Mouse (Mus musculus) cerebellum, adult 8-10 months (tissue): ENCODE data around the gene Rapgef6.
A peak's percentile ranks its signal among the peaks of the same experiment; 100 is the strongest.
"Not testable (repeated sequence)": the region's sequence is repeated elsewhere in the genome, so short reads cannot be mapped to it uniquely, and the experiment has no call there.

Experiments used
- DNase-seq: peaks from one replicate; pipeline ENCODE4 v3.0.0; 2022

Gene Rapgef6

DNA sequence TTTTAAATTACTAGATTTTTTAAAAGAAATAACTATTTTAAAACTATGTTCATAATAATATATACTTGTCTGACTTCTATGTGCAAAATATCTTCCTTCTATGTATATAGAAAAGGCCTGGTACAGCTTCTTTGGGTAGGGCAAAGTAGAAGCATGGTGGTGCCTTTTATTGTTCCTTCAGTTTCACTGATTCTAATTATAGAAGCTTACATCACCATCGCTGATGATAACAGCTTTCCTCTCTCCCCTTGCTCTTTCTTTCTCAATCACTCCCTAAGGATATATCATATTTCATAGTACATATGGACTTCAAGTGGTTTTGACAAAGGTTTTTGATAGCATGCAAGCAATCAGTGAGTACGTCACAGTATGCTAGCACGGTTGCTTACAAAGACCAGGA lies 69.9 kb downstream of the Rapgef6 start:
- no peak for DNase-seq

DNA sequence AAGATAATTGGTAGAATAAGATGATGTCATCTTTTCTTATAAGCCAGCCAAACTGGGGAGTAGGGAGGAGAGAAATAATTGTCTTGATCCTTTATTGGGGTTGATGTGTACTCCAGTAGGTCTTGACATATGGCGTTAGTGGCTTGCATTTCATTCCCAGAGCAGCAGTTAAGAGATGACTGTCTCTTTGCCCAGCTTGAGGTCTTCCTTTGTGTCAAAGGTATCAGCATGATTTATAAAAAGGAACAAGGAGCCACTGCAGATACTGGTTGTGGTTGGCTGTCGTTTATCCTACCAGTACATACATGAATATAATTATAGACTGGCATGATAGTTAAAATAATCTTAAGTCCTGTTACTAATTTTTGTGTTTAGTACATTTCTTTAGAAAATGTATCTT lies 71.4 kb downstream of the Rapgef6 start:
- DNase-seq = peak; percentile 51

DNA sequence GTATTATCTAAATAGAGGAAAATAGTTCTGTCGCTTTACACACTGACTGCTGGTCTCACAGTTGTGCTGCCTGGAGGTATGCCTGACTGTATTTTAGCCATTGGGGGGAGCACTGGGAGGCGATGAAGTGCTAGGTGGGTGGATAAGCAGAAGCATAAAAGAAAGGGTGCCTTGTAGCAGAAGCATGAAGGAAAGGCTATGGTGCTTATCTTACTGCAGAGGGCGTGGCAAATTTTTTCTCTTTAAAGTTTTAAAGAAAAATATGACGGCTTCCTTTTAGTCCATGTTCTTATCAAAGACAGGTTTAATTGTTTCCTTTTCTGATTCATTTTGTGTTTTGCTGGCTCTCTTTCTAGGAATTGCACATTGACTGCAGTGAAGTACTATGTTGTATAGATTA lies 72.4 kb downstream of the Rapgef6 start:
- peak; percentile 38 for DNase-seq

DNA sequence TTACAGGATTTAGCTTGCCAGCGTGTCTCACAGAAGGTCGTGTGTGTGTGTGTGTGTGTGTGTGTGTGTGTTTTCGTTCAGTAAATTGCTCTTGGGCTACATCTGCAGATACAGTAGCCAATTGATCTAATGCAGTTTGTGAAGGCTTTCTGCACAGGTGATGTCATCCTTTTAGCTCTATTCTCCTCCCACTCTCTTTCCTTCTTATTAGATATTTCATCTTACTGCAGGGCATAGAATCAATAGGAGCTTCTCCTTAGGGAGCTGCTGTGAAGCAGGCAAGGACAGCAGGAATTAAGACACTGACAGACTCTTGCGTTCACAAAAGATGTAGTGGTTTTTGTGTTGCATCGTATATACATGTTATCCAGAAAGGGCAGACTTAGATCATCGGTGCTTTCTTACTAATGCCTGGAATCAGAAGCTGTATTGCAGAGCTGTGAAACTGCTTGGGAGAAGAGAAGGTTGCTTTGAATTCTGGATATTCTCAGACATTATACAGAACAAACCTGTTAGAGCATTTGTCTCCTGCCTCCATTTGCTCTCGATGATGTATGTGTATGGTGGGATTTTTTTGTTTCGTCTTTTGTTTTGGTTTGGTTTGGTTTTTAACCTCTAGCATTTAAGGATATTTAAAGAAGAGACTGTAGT lies 73.4 kb downstream of the Rapgef6 start:
- peak; percentile 35 for DNase-seq

DNA sequence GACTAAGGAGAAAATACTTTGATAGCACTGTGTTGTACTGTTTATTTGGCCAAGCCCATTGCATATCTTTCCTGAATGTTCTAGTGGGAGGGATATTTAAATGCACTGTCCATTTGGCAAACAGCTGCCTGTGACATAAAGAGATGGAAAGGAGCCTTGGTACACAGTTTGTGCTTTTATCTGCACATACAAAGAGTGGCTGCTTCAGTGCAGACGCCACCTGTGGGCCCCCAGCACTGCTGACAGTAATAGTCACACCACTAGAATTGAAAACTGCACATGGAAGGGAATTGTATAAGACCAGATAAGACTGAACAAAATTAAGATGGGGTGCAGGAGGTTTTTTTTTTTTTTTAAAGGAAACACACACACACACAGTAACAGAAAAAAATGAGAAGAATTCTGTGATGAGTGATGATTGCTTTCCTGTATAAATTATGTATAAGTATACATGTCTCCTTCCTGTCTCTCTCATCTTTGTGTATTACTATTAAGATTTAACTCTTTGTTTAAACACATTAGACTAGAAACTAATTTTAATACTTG lies 75.3 kb downstream of the Rapgef6 start:
- DNase-seq = no peak

DNA sequence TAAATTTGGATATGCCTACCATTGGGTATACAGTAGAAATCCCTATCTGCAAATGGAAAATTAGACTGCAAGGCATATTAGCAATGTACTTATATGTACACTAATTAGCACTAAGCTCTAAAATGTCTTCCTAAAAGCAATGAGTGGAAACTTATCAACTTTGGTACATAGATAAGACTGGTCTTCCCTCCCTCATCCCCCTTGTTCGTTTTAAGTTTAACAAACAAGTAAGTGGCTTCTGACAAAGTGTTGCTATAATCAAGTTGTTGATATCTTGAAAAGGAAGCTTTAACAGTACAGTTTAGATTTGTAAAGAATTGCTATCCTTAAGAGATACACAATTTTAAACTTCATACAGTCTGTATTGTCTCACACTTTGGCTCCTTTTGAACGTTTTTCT lies 78.5 kb downstream of the Rapgef6 start:
- no peak for DNase-seq

DNA sequence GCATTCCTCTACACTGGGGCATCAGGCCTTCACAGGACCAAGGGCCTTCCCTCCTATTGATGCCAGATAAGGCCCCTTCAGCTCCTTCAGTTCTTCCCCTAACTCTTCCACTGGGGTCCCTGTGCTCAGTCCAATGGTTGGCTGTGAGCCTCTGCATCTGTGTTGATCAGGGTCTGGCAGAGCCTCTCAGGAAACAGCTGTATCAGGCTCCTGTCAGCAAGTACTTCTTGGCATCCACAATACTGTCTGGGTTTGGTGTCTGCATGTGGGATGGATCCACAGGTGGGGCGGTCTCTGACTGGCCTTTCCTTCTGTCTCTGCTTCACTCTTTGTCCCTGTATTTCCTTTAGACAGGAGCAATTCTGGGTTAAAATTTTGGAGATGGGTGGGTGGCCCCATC lies 80.1 kb downstream of the Rapgef6 start:
- DNase-seq = not testable (repeated sequence)

DNA sequence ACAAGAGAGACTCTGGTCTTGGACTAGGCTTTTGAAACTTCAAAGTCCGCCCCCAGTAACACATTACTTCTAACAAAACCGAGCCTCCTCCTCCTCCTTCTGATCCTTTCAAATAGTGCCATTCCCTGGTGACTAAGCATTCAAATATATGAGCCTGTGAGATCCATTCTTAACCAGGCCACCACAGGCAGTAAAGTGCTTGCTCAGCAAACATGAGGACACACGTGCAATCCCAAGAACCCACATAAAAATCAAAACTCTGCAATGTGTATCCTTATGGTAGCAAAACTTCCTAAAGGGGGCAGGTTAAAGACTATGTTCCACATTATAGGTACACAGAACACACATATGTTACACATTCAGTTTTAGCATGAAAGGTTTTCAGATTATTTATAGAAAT lies 81.8 kb downstream of the Rapgef6 start:
- no peak for DNase-seq

DNA sequence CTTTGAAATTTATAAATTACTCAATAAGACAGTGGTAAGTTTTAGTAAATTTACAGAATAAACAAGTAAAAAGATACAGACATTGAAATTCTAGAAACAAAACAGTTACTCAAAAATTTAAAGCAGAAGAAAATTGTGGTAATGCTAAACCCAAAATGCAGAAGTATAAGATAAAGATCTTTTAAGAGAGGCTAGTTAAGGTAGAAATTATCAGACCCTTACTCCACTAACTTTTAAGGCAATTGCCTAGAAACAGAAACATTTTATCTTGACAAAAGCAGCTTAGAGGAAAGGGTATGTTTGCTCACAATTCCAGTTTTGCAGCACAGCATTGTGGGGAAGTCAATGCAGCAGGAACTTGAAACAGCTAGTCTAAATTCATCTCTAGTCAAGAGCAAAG lies 91.0 kb downstream of the Rapgef6 start:
- no peak for DNase-seq

DNA sequence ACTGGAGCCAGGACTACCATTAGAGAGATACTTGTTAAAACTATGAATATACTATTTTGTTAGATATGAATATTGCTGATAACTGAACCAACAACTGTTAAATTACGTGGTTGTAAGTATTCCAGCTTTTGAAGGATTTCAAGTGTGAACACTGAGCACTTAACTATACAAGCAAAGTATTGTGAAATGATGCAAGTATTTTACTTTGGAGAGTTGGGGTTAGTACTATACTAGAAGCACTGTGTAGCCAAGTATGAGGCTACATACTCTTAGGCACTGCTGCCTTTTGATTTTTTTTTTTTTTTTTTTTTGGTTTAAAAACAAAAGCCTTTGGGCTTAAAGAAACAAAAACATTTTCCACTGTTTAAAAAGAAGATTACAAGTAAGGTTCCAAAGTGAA lies 91.9 kb downstream of the Rapgef6 start:
- no peak for DNase-seq

DNA sequence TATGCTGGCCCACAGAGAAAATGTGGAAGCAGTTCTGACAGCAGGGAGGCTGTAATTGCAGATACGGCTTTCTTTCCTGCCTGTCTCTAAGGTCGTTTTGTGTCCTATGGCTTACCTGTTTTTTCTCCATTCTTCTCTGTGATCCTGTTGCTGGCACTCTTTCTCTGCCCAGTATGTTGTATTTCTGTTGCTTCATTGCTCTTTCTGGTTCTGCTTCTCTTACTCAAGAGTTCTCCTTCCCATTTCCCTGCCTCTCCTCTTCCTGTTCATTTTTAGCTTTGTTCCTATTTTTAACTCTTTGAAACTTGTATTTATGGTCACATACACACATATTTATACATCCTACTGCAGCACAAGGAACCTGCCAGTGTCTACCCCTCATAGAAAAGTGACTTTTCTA lies 96.2 kb downstream of the Rapgef6 start:
- no peak for DNase-seq

DNA sequence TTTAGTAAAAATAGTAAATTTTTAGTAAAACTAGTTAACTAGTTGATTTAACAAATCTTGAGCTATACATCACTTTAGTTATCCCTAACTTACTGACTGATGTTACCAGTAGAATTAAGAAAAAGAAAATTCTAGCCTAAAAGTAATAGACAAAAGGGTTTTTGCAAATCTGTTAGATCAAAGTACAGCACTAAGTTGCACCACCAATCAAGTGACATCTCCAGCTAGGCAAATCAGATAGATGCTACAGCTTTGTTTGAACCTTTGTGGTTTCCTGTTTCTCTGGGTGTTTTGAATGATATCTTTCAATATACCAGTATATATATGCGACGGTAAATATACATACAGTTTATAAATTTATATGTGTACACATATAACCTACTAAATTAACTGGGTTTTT lies 99.1 kb downstream of the Rapgef6 start:
- no peak for DNase-seq

DNA sequence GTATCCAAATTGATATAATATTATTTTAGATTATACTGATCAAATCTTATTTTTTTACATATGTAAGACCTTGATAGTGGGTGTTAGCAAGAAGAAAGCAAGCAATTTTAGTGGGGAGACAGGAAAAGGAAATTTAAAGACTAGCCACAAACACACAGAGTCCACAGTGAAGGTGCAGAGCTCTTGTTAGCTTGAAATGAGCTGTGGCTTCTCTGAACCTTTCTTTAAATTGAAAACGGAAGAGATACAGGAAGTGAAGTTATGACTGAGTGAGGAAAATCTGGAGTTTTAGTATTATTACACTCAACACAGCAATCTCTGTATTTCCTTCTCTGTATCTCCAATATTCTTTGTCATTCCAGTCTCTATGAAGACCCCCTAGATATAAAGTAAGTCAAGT lies 104.3 kb downstream of the Rapgef6 start:
- no peak for DNase-seq

DNA sequence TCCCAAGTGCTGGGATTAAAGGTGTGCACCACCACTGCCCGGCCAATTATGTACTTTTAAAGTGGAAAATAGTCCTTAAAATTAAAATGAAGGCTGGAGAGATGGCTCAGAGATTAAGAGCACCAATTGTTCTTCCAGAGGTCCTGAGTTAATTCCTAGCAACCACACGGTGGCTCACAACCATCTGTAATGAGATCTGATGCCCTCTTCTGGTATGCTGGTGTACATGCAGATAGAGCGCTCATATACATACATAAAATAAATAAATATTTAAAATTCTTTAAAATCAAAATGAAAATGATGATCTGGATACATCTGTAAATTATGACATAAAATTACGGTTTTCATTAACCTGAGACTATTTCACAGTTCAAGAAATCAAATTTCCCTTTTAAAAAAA lies 123.8 kb downstream of the Rapgef6 start:
- no peak for DNase-seq

DNA sequence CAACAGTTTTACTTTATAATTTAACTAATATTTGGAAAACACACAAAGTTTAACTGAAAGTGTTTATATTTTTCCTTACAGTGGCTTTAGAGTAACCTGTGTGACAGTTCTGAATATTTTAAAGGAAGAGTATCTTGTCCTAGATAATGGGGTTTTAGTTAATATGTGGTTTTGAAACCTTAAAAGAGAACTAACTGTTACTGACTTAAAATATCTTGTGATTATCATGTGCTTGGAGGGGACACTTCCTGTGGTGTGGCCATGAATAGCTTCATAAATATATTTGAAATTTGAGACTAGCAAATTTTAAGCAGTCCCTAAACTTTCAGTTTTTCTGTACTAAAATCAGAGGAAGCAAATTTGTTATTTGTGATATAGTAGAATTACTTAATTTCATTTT lies 125.9 kb downstream of the Rapgef6 start:
- DNase-seq = no peak

DNA sequence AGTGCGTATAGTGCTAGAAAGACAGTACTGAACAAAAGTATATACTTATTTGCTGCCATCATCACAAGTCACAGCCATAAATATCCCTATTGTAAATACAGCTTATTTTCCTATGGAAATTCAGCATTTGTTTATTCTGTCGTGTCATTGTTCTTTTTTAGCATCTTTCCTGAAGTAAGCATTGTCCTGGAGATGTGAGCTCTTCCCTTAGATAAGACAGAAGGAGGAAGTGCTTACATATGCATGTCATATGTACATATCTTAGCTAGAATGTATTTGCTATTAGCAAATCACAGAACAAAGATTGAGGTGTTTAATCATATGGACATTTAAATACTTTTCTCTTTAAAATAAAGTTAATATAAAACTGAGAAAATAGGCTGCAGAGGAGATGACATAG lies 132.8 kb downstream of the Rapgef6 start:
- DNase-seq = no peak

DNA sequence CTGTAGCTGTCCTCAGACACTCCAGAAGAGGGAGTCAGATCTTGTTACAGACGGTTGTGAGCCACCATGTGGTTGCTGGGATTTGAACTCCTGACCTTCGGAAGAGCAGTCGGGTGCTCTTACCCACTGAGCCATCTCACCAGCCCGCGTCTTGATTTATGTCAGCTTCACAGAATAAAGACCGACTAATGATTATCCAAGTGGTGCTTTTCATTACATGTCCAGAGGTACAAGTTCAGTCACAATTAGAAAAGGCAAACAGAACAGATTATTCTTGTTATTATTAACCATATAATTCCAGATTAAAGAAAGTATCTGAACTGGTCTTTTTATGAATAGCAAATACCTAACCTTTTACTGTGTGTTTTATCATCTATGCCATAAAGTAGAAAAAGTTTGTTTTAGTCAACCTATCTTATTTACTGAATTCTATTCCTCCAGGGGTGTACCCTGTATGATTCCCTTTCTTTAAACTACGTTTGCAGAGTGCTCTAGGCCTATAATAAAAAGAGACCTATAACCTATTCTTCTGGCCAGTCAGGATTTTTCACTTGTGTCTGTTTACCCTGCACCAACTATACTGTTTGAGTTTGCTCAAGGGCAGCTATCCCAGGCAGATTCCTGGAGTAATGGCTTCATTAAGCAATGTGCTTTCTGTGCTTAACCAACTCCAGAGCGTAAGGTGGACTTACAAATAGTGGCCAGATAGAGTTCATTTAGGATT lies 151.1 kb downstream of the Rapgef6 start:
- DNase-seq = no peak

DNA sequence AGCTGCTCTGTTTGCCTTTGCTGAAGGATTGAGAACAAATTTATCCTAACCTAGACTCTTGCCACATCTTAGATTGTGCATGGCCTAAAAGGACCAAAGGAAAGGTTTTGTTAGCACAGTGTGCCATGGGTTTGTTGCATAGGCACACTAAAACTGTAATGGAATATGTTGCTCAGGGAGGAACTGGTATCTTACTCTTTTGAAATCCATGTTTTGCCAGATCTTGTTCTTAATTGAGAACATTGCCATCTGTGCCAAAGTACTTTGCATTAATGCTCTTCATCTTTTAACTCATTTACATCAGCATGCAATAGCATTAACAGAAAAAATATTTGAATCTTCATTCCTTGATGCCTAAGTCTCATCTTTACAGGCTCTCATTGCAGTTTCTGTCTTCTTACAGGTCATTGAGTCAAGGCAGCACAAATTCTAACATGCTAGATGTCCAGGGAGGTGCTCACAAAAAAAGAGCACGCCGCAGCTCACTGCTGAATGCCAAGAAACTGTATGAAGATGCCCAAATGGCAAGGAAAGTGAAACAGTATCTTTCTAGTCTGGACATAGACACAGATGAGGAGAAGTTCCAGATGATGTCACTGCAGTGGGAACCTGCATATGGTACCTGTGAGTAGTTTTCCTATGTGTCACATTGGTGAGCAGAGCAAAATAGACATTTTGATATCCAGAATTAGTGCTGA lies 153.3 kb downstream of the Rapgef6 start:
- no peak for DNase-seq

DNA sequence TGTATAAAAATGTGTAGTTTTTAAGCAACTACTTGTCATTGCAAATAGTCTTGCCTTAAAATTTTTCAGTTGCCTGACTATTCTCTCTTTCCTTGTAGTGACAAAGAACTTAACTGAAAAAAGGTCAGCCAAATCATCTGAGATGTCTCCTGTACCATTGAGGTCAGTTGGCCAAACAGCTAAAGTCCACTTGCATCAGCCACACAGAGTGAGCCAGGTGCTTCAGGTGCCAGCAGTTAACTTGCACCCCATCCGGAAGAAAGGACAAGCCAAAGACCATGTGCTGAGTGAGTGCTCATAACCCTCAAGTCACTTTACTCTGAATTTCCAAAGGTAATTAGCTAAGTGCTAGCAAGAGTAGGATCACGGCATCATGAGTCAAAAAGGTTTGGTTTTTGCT lies 156.5 kb downstream of the Rapgef6 start:
- no peak for DNase-seq

DNA sequence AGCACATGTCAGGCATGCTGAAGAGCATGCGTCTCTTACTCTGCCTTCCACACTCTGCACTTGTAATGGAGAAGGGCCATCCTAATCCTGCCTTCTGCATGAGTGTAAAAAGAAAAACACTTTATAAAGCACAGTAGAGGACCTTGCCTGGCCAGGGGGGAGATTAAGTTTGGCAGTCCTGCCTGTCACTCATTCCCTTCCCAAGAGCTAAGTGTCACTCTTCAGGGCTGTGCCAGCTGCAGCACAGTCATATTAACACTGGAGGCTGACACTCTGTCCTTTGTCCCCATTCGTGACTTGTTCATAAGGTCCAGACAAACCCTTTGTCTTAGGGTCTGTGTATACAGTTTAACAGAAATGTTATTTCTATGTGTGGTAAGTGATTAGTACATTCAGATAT lies 162.2 kb downstream of the Rapgef6 start:
- DNase-seq = no peak

DNA sequence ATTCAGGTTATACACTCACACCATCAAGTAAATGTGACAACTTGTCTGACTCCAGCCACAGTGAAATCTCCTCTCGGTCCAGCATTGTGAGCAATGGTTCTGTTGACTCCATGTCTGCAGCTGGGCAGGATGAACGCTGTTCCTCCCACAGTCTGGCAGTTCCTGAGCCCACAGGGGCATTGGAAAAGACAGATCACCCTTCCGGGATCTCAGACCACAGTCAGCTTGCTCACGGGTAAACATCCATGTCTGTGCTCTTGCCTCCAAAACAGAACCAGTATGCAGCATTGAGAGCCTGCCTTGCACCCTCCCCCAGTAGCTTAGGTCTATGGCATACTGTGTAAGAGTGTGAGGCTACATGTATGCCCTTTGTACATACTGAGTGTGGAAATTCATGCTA lies 167.5 kb downstream of the Rapgef6 start:
- no peak for DNase-seq

DNA sequence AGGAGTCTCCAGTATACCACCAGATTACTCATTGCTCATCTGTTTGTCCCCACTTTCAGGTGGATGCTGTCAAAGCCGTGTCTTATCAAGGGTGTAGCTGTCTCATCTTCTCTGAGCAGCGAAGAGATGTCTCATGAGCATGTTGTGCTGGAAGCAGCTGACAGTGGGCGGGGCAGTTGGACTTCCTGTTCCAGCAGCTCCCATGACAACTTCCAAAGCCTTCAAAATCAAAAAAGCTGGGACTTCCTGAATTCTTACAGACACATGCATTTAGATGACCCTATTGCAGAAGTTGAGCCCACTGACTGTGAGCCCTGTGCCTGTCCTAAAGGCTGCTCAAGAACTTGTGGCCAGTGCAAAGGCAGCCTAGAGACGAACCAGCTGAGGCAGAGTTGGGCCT lies 168.5 kb downstream of the Rapgef6 start:
- DNase-seq = no peak

DNA sequence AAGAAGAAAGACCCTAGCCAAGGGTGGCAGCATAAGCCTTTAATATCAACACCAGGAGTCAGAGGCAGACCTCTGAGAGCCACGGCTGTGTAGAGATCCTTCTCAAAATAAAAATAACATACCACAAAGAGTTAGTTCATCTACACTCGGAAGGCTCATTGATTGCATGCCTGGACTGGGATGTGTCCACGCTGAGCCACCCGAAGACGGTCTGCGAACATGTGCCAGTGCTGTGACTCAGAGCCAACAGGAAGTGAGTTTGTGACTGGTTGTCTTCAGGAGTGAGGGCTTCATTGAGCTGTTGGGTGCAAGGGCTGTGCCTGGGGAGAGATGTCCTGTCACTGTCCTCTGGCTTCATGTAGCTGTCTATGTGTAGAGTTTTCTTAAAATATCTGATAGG lies 171.0 kb downstream of the Rapgef6 start:
- no peak for DNase-seq

DNA sequence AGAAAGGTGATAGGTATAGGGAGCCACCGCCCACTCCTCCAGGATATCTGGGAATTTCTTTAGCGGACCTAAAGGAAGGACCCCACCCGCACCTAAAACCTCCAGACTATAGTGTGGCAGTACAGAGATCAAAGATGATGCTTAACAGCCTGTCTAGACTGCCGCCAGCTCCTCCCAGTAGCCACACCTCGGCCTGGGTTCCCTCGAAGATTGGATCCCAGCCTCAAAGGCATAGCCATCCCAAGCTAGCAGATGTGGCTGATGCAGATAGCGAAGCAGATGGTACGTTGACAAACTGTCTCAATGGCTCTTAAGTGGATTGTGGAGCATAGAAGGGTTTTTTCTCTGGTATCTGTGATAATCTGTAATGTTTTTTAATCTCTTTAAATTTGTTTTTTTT lies 171.6 kb downstream of the Rapgef6 start:
- DNase-seq = no peak
